Mouse (Mus musculus): ENCODE data around the gene Arid1b. TPM values are rescaled to one million over a fixed set of nuclear protein-coding genes. Genes with fewer than 3 reads are reported as not detected.

Gene Arid1b
- polyA plus RNA-seq, 1 experiment from 2014 or later: 14.1 TPM

GRCm38 (mm10) chr17:5385694-5386093 is 391.6 kb downstream of the Arid1b start:
- no peak overlapping the region for H3K4me2 ChIP-seq
- H3K27me3 ChIP-seq: no peaks in the 10 kb centered on the region
- 87% methylated on average over 1 of the region's 1 CpGs for WGBS
- no peak for ATAC-seq (ENCODE audit: low read depth)
- no peaks in the 10 kb centered on the region for H3K36me3 ChIP-seq
- H3K9ac ChIP-seq: no peak overlapping the region
- H3K9me3 ChIP-seq: no peaks in the 10 kb centered on the region
- H3K4me1 ChIP-seq (replicated peaks): peaks cover 21% of the 10 kb centered on the region
- H3K27ac ChIP-seq (replicated peaks): no peak overlapping the region
- no peak overlapping the region for H3K4me3 ChIP-seq

DNA sequence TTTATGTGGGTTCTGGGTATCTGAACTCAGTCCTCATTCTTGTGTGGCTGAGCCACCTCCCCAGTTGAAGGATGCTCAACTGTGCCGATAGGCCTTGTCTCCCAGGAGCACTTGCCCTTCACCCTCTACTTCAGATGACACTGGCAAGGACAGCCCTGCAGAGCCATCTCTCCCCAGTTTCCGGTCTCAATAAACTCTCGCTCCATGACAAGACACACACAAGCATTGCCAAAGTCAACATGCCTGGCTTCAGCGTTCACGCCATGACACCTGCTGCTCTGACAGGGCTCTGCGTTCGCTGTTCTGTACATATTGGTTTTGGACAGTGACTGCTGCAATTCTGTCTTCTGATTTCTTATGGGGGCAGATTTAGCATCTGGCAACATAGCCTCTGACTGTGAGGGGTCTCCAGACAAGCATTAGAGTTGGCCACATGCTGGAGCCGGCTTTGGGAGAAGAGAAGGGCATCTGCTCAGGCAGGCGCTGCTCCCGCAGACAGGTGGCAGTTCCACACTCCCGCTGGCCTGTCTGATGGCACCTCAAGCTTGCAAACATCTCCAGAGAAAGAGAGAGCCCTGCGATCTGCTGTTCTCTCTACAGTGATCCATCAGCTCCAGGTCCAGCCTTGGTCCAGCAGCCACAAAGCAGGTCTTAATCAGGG is 392.9 kb downstream of the Arid1b start:
- Histone ChIP-seq H3K9me3 (no peaks in the 10 kb centered on the region), H3K4me1 (replicated peaks) (peaks cover 29% of the 10 kb centered on the region), H3K4me3 (no peak overlapping the region), H3K4me2 (no peak overlapping the region), H3K27ac (replicated peaks) (no peak overlapping the region), H3K9ac (no peak overlapping the region), H3K27me3 (no peaks in the 10 kb centered on the region), H3K36me3 (no peaks in the 10 kb centered on the region)
- ATAC-seq (ENCODE audit: low read depth): no peak
- 80% methylated on average over 12 of the region's 12 CpGs for whole genome bisulfite sequencing

- Histone ChIP-seq H3K27ac (replicated peaks) (no peak overlapping the region), H3K4me2 (no peak overlapping the region), H3K36me3 (no peaks in the 10 kb centered on the region), H3K4me1 (replicated peaks) (peaks cover 29% of the 10 kb centered on the region), H3K4me3 (no peak overlapping the region), H3K9me3 (no peaks in the 10 kb centered on the region), H3K27me3 (no peaks in the 10 kb centered on the region), H3K9ac (no peak overlapping the region)
- ATAC-seq (ENCODE audit: low read depth): no peak
- 61% methylated on average over 3 of the region's 3 CpGs for WGBS
Observed at GRCm38 (mm10) chr17:5388351-5388750, 394.2 kb downstream of the Arid1b start.

GRCm38 (mm10) chr17:5390682-5391081 is 396.6 kb downstream of the Arid1b start:
- H3K4me3 ChIP-seq: no peak overlapping the region
- peak overlapping the region; percentile 74 for H3K27ac ChIP-seq (replicated peaks)
- H3K36me3 ChIP-seq: no peaks in the 10 kb centered on the region
- 48% methylated on average over 10 of the region's 10 CpGs for WGBS
- H3K9me3 ChIP-seq: no peaks in the 10 kb centered on the region
- ATAC-seq (ENCODE audit: low read depth): 0 out of 2 replicates have a peak, but pooled peaks have one; percentile 26
- no peak overlapping the region for H3K4me2 ChIP-seq
- no peaks in the 10 kb centered on the region for H3K27me3 ChIP-seq
- H3K9ac ChIP-seq: no peak overlapping the region
- peaks cover 29% of the 10 kb centered on the region for H3K4me1 ChIP-seq (replicated peaks)

DNA sequence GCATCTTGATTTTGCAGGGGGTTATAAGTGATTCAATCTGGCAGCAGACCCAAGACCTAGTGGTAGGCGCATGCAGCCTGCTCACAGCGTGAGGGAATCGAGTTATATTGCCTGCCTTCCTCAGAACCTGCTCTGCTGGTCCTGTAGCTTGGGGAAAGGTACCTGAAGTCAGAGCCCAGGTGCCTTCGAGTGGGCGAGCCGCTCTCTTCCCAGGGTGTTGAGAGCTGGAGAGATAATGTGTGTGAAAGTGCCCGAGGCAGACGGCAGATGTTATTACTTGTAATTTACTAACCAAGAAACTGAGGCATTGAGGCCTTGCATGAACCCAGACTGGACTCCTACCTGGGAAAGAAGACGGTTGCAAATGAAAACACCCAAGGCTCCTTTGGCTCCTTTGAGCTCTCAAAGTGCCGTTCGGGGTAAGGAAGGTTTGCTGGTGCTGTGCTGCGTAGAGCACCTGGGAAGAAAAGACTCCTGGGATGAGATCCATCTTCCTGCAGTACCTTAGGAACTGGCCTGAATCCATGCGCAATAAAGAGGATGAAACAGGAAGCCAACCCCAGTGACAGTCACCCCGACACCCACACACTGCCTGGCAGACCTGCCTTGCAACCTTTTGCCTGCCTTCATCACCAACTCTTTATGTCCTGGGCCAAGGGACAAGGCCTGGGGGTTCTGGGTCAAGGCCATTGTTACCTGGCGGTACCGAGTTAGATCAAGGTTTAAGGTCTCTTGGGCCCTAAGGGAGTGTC is 401.5 kb downstream of the Arid1b start:
- peaks cover 7% of the 10 kb centered on the region for H3K27me3 ChIP-seq
- ATAC-seq (ENCODE audit: low read depth): no peak
- no peak overlapping the region for H3K4me2 ChIP-seq
- no peak overlapping the region for H3K9ac ChIP-seq
- H3K36me3 ChIP-seq: no peaks in the 10 kb centered on the region
- H3K4me3 ChIP-seq: no peak overlapping the region
- H3K27ac ChIP-seq (replicated peaks): no peak overlapping the region
- 85% methylated on average over 16 of the region's 16 CpGs for WGBS
- H3K4me1 ChIP-seq (replicated peaks): peaks cover 15% of the 10 kb centered on the region
- H3K9me3 ChIP-seq: no peaks in the 10 kb centered on the region

DNA sequence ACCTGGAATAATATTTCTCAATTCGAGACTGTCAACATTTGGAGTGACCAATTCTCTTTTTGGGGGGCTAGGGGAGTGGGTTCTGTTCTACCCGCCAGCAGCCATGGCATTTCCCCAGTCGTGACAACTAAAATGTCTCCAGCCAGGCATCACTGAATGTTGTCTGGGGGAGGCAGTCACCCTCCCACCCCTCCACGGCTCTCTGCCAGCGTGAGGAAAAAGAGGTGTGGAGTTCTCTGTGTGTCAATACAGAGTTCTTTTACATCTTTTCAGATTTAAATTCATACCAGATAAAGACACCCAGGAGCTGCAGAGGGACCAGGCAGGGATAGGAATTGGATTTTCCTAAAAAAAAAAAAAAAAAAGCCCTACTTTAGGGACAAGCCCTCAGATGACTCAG is 402.1 kb downstream of the Arid1b start:
- Histone ChIP-seq H3K27me3 (peaks cover 7% of the 10 kb centered on the region), H3K9me3 (no peaks in the 10 kb centered on the region), H3K4me3 (no peak overlapping the region), H3K4me2 (no peak overlapping the region), H3K36me3 (no peaks in the 10 kb centered on the region), H3K27ac (replicated peaks) (no peak overlapping the region), H3K4me1 (replicated peaks) (peaks cover 13% of the 10 kb centered on the region; the same call in 1 of the 2 replicates), H3K9ac (no peak overlapping the region)
- 73% methylated on average over 5 of the region's 5 CpGs for WGBS
- ATAC-seq (ENCODE audit: low read depth): no peak

Measured in neural tube, embryonic 13.5 days (tissue).